Mouse (Mus musculus): ENCODE data around the gene Rbpms2. TPM values are rescaled to one million over a fixed set of nuclear protein-coding genes. Genes with fewer than 3 reads are reported as not detected.

Rbpms2 gene
- polyA plus RNA-seq, 1 experiment = 0.05 TPM

- no peak for TF ChIP-seq GATA1 (IDR thresholded peaks at IDR 0.05; ENCODE audit: low read length)
Measured at GRCm38 (mm10) chr9:65605471-65606136, 23.8 kb upstream of the Rbpms2 start.

- no peak for TF ChIP-seq GATA1 (IDR thresholded peaks at IDR 0.05; ENCODE audit: low read length)
Measured at GRCm38 (mm10) chr9:65606321-65607109, 22.9 kb upstream of the Rbpms2 start.

GRCm38 (mm10) chr9:65607120-65607519 is 22.3 kb upstream of the Rbpms2 start:
- TF ChIP-seq GATA1 (IDR thresholded peaks at IDR 0.05; ENCODE audit: low read length) = no peak

- TF ChIP-seq GATA1 (IDR thresholded peaks at IDR 0.05; ENCODE audit: low read length) = no peak
Measured at GRCm38 (mm10) chr9:65611969-65612486, 17.4 kb upstream of the Rbpms2 start.

- no peak for TF ChIP-seq GATA1 (IDR thresholded peaks at IDR 0.05; ENCODE audit: low read length)
Measured at GRCm38 (mm10) chr9:65613098-65613497, 16.4 kb upstream of the Rbpms2 start.

DNA sequence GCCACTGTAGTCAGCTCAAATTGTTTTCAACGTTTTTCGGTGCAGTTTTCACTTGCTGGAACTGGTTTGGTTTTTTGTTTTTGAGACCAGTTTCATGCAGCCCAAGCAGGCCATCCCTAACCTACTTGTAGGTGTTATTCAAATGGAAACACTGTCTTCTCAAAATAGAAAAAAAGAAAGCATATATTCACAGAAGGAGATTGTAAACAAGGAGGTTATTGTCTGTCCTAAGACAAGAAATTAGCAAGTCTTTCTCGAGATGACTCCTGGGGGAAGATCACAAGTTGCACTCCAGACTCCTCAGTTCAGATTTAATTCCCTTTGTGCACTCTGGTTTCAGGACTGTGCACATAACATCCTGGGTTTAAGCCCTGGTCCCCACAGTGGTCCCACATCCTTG is 10.1 kb upstream of the Rbpms2 start:
- TF ChIP-seq GATA1 (IDR thresholded peaks at IDR 0.05; ENCODE audit: low read length) = no peak

- no peak for TF ChIP-seq GATA1 (IDR thresholded peaks at IDR 0.05; ENCODE audit: low read length)
Measured at GRCm38 (mm10) chr9:65621196-65621595, 8.3 kb upstream of the Rbpms2 start.

GRCm38 (mm10) chr9:65621666-65622065 is 7.8 kb upstream of the Rbpms2 start:
- no peak for TF ChIP-seq GATA1 (IDR thresholded peaks at IDR 0.05; ENCODE audit: low read length)

DNA sequence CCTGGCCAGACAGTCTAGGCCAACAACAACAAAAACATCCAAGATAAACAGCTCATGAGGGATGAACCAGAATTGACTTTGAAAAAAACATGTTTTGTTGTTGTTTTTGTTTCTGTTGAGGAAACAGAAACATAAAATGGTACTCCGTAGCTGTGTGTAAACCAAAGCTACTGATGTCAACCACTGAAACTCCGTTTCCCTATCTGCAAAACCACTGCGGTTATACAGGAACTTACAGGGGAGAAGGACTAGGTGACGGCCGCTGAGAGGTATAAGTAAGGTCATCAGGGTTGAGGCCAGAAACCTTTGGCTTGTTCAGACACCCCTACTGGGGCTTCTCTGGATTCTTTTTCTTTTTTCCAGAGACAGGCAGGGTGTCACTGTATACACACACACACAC is 6.6 kb upstream of the Rbpms2 start:
- TF ChIP-seq GATA1 (IDR thresholded peaks at IDR 0.05; ENCODE audit: low read length) = no peak

DNA sequence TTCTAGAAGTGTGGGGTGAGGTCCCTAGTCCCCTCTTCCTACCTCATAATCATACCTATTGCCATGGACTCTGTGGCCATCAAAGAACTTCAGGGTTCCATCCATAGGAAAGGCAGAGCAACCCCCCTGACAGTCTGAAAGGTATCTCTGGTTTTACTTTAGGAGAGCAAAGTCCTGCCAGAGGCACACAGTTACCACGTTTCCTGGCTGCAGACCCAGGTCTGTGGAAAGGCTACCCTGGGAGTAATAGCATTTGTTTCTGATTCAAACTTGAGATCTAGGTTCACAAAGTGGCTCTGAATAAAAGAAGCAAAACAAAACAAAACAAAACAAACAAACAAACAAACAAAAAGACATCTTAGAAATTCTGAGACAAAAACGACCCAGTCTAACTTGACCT is 5.2 kb upstream of the Rbpms2 start:
- no peak for TF ChIP-seq GATA1 (IDR thresholded peaks at IDR 0.05; ENCODE audit: low read length)

- no peak for TF ChIP-seq GATA1 (IDR thresholded peaks at IDR 0.05; ENCODE audit: low read length)
Measured at GRCm38 (mm10) chr9:65629767-65630630, 551 bp downstream of the Rbpms2 start.

DNA sequence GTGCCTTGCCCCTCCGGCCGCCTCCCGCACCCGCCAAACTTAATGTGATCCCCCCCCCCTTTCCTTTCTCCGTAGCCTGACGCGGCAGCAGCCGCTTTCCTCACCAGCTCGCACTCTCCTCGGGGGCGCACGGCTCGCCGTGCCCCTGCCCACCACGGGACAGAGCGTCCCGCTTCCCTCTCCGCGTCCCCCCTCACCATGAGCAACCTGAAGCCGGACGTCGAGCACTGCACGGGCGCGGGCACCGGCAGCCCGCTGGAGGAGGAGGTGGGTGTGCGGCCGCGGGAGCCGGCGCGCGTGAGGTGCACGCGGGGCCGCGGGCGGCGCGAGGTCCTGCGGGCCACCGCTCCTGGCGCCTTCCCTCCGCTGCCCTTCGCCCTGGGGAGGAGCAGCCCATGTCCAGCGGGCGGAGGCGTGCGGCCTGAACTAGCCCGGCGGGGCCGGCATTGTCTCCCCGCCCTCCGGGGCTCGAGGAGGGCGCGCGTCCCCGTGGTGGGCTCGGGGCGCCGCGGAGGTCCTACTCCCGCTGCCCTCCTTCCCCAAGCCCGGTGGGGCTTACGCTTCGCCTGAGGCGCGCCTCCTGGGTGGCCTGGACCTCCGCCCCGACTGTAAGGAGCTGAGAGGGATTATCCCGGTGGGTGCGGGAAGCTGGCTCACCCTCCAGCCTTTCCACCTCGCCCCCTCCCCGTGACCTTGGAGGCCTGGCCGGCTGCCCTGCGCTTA is 1.3 kb downstream of the Rbpms2 start:
- TF ChIP-seq GATA1 (IDR thresholded peaks at IDR 0.05; ENCODE audit: low read length) = no peak

DNA sequence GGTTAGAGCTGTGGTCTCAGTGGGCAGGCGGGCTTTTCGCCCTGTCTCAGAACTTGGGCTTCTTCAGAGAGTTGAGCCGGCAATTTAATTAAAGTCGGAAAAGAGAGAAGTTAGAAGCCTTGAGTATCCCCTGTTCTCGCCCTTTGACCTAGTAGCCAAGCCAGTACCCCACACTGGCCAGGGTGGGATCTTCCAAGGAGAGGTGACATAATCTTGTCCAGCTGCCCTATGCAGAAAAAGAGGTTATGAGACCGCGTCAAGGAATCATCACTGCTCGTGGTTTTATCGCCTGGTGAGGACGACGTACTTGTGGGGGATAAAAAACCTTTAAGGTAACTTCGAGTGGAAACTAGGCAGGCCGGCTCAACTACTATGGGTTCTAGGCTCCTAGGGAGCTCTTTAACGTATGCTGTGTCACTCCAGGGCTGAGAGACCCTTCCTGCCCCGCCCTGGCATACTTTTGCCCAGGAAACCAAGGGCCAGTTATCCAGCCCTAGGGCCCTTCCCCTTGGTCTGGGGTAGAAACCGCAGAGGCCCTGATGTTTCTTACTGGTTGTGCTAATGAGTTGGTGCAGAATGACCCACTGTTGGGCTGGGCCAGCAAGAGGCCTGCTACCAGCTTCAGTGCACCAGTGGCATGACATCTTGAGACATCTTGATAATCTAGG is 2.0 kb downstream of the Rbpms2 start:
- no peak for TF ChIP-seq GATA1 (IDR thresholded peaks at IDR 0.05; ENCODE audit: low read length)

DNA sequence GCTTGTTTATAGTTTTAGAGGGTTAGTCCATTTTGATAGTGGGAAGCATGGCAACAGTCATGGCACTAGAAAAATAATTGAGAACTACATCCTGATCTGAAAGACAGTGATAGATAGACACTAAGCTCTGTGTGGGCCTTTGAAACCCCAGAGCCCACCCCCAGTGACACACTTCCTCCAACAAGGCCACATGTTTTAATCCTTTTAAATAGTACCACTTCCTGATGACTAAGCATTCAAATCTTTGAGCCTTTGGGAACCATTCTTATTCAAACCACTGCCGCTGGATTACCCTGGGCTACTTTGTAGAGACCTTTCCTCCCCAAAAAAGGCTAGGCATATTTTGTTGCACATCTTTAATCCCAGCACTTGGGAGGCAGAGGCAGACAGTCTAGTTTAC is 6.3 kb downstream of the Rbpms2 start:
- TF ChIP-seq GATA1 (IDR thresholded peaks at IDR 0.05; ENCODE audit: low read length) = no peak

- TF ChIP-seq GATA1 (IDR thresholded peaks at IDR 0.05; ENCODE audit: low read length) = no peak
Measured at GRCm38 (mm10) chr9:65636926-65637325, 7.5 kb downstream of the Rbpms2 start.

All from G1E-ER4 (cell line).